Mouse (Mus musculus): ENCODE results near the gene Shc2. TPM values are rescaled to one million over a fixed set of nuclear protein-coding genes. Genes with fewer than 3 reads are reported as not detected.

The Shc2 gene
- polyA plus RNA-seq (2011; ENCODE audit: insufficient read length, low read depth, missing spikeins): 15.0 and 18.7 TPM in 2 replicates

DNA sequence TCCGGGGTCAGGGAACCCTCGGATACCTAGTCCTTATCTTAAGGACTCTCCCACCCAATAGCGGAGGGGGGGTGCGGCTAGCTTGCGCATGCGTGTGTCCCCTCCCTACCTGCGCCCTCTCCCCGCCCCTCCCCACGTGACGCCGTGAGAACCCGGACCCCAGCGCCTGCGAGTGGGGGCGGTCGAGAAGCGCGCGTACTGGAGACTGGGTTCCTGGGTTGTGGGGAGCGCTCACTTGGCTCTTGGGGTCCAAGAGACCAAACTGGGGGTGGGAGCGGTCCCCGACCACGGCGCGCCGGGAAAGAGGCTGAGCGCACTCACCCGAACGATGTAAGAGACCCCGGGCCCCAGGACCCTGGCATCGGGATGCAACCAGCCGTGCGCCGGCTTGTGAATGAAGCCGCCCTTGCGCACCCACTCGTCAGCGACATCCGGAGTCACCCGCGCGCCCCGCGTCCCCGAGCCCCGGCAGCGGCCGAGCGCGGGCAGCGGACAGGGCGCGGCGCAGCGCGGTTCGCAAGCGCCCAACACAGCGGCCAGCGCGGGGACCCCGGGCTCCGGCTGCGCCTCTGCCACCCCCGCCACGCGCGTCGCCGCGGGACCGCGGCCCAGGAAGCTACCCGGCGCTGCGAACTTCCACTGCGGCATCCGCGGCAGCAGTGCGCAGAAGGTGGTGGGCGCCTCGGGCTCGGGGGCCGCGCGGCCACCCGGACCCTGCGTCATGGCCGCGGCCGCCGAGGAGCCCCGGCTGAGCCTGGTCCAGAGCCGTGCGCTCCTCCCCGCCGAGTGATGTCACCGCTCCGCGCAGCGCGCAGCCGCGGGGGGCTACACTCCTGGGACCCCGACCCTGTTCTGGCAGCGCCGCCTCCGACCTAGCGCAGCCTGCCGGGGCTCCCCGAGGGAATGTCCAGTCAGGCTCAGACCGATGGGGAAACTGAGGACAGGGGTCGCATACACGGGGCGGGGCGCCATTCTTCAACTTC lies at the start of gene Shc2:
Gene Shc2 (minus strand): TSS at position 791 of the 983 bp plus-strand sequence.
- Histone ChIP-seq H3K4me3 (ENCODE audit: insufficient read depth, low read length) (peak within 1 kb of the TSS; percentile 58), H3K4me1 (ENCODE audit: control insufficient read depth, insufficient read depth, low read length) (peaks cover 12% of the 10 kb centered on the region), H3K27ac (ENCODE audit: insufficient read depth, low read length) (peak within 1 kb of the TSS; percentile 39)
- peak; percentile 61 for TF ChIP-seq POLR2A (IDR thresholded peaks at IDR 0.05; ENCODE audit: low read depth, low read length)
- TF ChIP-seq CTCF (IDR thresholded peaks at IDR 0.05; ENCODE audit: borderline replicate concordance, insufficient read depth, low read length): no peak

DNA sequence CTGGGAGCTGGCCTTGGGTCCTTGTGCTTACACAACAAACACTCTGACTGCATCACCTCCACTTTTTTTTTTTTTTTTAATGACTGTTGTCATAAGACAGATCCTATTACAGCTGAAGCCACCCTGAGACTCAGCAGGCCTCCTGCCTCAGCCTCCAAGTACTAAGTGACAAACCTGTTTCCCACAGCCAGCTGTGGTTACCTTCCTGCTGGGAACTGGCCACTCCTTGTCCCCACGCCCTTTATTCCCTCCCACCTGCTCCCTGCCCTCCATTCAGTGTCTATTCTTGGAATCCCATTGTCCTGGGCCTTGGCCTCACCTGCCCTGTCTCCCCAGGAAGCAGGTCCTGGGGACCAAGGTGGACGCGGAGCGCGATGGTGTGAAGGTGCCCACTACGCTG lies 49.8 kb upstream of the Shc2 start:
- Histone ChIP-seq H3K27ac (ENCODE audit: insufficient read depth, low read length) (no peak overlapping the region), H3K4me1 (ENCODE audit: control insufficient read depth, insufficient read depth, low read length) (peaks cover 9% of the 10 kb centered on the region)
- TF ChIP-seq POLR2A (IDR thresholded peaks at IDR 0.05; ENCODE audit: low read depth, low read length) (no peak), CTCF (IDR thresholded peaks at IDR 0.05; ENCODE audit: borderline replicate concordance, insufficient read depth, low read length) (no peak)

DNA sequence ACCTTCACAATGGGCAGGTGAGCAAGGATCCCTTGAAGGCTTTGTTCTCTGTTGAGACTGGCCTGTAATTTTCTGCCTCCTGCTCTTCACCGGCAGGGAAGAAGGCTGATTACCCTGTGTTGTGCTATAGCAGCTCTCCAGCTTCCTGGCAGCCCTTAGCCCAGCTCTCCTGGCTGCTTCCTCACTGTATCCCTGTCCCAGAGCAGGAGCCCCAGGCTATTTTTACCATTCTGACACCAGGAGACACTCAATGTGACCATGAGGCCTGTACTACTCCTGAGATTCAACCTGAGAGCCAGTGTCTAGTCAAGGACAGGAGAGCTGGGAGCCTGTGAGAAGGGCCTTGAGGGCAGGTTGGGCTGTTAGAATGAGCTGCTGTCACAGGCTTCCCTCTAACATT lies 49.0 kb upstream of the Shc2 start:
- TF ChIP-seq CTCF (IDR thresholded peaks at IDR 0.05; ENCODE audit: borderline replicate concordance, insufficient read depth, low read length): no peak
- TF ChIP-seq POLR2A (IDR thresholded peaks at IDR 0.05; ENCODE audit: low read depth, low read length): no peak
- no peak overlapping the region for H3K27ac ChIP-seq (ENCODE audit: insufficient read depth, low read length)
- H3K4me1 ChIP-seq (ENCODE audit: control insufficient read depth, insufficient read depth, low read length): peaks cover 9% of the 10 kb centered on the region
- no peak overlapping the region for H3K4me3 ChIP-seq (ENCODE audit: insufficient read depth, low read length)

More for the DNA sequence above, 49.8 kb upstream of the Shc2 start:
- H3K4me3 ChIP-seq (ENCODE audit: insufficient read depth, low read length): no peak overlapping the region

DNA sequence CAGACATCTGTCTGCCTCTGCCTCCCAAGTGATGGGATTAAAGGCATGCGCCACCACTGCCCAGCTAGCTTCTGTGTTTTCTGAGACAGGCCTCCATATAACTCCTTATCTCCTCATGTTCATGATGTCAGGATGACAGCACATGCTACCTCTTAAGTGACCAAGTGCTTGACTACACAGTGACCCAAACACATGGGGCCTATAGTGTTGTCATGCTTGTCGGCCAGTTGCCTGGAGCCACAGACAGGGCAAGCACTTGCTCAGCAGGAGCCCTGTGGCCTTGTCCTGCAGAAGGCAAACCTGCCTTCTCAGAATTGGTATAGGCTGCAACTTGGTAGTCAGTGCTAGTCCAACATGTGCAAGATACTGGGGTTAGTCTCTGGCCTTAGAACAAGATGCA lies 48.5 kb upstream of the Shc2 start:
- H3K4me3 ChIP-seq (ENCODE audit: insufficient read depth, low read length): no peak overlapping the region
- H3K27ac ChIP-seq (ENCODE audit: insufficient read depth, low read length): no peak overlapping the region
- H3K4me1 ChIP-seq (ENCODE audit: control insufficient read depth, insufficient read depth, low read length): peaks cover 9% of the 10 kb centered on the region
- no peak for TF ChIP-seq POLR2A (IDR thresholded peaks at IDR 0.05; ENCODE audit: low read depth, low read length)
- no peak for TF ChIP-seq CTCF (IDR thresholded peaks at IDR 0.05; ENCODE audit: borderline replicate concordance, insufficient read depth, low read length)

DNA sequence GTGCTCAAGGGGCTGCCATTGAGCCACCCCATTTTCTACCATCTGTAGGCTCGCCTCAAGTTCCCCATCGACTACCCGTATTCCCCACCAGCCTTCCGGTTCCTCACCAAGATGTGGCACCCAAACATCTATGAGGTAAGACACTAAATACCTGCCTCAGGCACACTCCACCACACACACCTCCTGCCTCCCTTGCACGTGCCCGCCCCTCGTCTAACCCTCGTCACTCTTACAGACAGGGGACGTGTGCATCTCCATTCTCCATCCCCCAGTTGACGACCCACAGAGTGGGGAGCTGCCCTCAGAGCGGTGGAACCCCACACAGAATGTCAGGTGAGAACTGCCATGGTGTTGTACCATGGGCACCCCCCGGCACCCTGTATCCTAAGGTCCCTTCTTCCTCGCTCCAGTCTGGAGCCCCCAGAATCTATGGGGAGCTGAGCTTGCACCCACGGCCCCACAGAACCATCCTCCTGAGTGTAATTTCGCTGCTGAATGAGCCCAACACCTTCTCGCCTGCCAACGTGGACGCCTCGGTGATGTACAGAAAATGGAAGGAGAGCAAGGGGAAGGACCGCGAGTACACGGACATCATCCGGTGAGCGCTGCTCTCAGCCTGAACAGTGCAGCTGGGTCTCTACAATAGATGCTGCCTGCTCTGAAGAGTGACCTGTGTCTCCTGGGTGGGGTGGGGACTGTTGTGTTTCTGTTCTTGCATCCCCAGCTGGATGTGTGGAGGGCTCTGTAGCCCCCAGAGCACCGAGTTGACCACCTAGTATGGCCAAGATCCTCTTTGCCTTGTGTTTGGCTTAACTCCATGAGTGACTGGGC lies 47.3 kb upstream of the Shc2 start:
- Histone ChIP-seq H3K4me3 (ENCODE audit: insufficient read depth, low read length) (no peak overlapping the region), H3K4me1 (ENCODE audit: control insufficient read depth, insufficient read depth, low read length) (peaks cover 9% of the 10 kb centered on the region), H3K27ac (ENCODE audit: insufficient read depth, low read length) (no peak overlapping the region)
- TF ChIP-seq CTCF (IDR thresholded peaks at IDR 0.05; ENCODE audit: borderline replicate concordance, insufficient read depth, low read length): no peak
- no peak for TF ChIP-seq POLR2A (IDR thresholded peaks at IDR 0.05; ENCODE audit: low read depth, low read length)

DNA sequence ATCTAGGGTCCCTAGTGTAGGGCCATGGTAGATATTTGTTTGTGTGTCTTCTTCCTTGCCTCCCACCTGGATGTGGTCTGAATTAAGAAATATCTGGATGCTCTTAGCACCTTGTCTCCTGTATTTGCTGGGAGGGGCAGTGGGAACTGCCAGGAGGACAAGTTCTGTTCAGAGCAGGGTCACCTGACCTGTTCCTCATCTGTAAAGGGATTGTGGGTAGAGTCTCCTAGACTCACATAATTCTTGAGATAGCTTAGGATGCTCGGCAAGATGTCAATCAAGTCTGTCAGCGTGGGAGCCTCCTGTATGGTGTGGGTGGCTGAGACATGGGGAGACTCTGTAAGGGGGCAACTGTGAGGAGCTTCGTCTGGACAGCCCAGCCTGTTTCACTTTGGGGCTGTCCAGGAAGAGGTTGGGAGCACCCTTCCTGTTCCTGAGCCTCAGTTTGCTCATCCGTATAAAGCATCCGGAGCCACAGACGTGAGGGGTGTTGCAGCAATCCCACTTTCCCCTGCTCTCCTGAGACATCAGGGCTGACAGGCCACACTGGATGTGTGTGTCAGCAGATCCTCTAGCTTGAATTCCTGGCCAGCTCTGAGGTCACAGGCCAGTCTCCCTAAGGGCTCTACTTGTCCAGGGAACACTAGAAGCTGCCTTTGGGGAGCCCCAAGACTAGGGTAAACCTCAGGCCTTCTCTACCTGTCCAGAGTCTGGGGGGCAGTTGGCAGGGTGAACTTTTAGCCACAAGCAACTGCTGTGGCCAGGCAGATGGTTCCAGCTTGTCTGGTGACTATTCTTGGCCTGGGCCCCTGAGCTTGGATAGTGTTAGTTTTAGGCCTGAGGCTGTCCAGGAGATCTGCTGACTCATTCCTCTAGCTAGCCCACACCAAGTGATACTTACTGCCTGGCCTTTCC lies 46.3 kb upstream of the Shc2 start:
- TF ChIP-seq CTCF (IDR thresholded peaks at IDR 0.05; ENCODE audit: borderline replicate concordance, insufficient read depth, low read length) (no peak), POLR2A (IDR thresholded peaks at IDR 0.05; ENCODE audit: low read depth, low read length) (no peak)
- Histone ChIP-seq H3K4me1 (ENCODE audit: control insufficient read depth, insufficient read depth, low read length) (peaks cover 9% of the 10 kb centered on the region), H3K27ac (ENCODE audit: insufficient read depth, low read length) (peak overlapping the region; percentile 51), H3K4me3 (ENCODE audit: insufficient read depth, low read length) (peak overlapping the region; percentile 88)

DNA sequence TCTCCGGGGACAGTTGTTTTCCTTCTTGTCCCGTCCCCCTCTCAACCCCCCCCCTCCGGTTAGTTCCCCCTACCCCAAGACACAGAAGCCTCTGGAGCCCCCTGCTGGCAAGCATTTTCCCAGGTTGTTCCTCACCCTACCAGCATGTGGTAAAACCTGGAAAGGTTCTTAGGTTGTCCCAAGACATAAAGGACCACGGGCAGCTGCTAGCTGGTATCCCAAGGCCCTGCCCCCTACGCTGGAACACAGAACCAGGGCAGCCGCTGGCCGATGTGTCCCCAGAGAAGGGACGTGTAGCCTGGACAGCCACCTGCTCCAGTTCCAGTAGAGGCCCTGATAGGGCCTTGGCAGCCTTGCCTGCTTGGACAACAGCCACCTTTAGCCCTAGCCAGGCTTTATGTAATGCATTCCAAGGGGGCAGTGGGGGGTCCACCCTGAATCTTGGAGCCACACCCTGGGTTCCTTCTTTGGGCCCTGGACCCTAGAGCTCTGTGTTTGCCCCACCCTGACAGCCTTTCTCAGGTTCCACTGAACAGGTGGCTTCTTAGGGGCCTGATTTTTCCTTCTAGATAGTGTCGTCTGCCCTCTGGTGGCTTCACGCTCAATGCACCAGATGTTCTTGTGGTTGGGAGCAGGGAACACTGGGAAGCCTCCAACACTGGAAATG lies 45.3 kb upstream of the Shc2 start:
- Histone ChIP-seq H3K4me3 (ENCODE audit: insufficient read depth, low read length) (peak overlapping the region; percentile 88), H3K4me1 (ENCODE audit: control insufficient read depth, insufficient read depth, low read length) (peaks cover 9% of the 10 kb centered on the region), H3K27ac (ENCODE audit: insufficient read depth, low read length) (peak overlapping the region; percentile 64)
- TF ChIP-seq POLR2A (IDR thresholded peaks at IDR 0.05; ENCODE audit: low read depth, low read length) (0 out of 2 replicates have a peak, but pooled peaks have one; percentile 28), CTCF (IDR thresholded peaks at IDR 0.05; ENCODE audit: borderline replicate concordance, insufficient read depth, low read length) (peak; percentile 50; the same call in 1 of the 2 replicates)

DNA sequence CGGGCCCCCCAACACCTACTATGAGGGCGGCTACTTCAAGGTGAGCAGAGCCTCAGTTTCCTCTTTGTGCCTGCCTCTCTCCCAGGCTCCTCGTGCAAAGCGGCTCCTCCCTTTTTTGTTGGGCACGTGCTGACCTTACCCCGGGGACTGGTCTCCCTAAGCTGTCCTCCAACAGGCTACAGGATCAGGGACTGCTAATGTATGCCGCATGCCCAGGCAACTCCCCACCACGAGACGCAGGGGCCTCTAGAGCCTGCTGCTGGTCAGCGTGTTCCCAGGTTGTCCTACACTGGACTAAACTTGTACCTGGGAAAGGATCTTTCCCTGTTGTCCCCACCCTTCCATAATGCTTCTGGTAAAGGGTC lies 44.8 kb upstream of the Shc2 start:
- no peak for TF ChIP-seq CTCF (IDR thresholded peaks at IDR 0.05; ENCODE audit: borderline replicate concordance, insufficient read depth, low read length)
- TF ChIP-seq POLR2A (IDR thresholded peaks at IDR 0.05; ENCODE audit: low read depth, low read length): no peak
- H3K4me3 ChIP-seq (ENCODE audit: insufficient read depth, low read length): peak overlapping the region; percentile 88
- peak overlapping the region; percentile 64 for H3K27ac ChIP-seq (ENCODE audit: insufficient read depth, low read length)
- peaks cover 9% of the 10 kb centered on the region for H3K4me1 ChIP-seq (ENCODE audit: control insufficient read depth, insufficient read depth, low read length)

Measured in embryonic fibroblast, embryonic 13.5 days (primary cell).